20 mouse cellular contexts compared by ENCODE assay signal in the genomic region with DNA sequence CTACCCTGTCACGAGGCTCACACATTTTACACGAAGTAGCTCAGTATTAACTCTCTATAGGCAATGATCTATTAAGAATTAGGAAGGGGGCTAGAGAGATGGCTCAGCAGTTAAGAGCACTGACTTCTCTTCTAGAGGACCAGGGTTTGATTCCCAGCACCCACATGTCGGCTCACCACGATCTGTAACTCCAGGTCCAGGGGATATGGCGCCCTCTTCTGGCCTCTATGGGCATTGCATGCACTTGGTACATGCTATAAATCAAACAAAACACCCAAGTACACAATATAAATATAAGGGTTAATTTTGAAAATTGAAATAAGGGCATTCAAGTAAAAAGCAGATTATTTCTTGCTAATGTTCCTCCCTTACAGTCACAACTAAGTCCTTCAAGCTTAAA.
A peak's percentile ranks its signal among the peaks of the same experiment; 100 is the strongest.
DNase-seq lines count a peak whose midpoint lies in the region; ATAC-seq and TF ChIP-seq lines count a peak whose summit lies in the region.
"Had no signal": no experiment of that assay in that cellular context is flagged by ENCODE, and none has a peak within 500 bp of the region (broad histone marks: within the 10 kb centered on the region; RNA-seq: fewer than 3 reads in every experiment).

No protein-coding gene starts in this region.

- no peak for TF ChIP-seq EP300 in stomach, postnatal 0 days (optimal IDR thresholded peaks at IDR 0.05)

- no peak overlapping the region for H3K9ac ChIP-seq in stomach, postnatal 0 days (ENCODE audit: low read length)
- H3K9ac ChIP-seq in heart, embryonic 11.5 days (ENCODE audit: low read depth, low read length): no peak overlapping the region
- H3K9ac ChIP-seq: embryonic facial prominence, embryonic 12.5 days; hindbrain, embryonic 13.5 days; limb, embryonic 15.5 days; neural tube, embryonic 12.5 days; stomach, embryonic 15.5 days had no signal

- no peaks in the 10 kb centered on the region for H3K27me3 ChIP-seq in testis, adult 2 months (ENCODE audit: control insufficient read depth, insufficient read depth, low read length)
- H3K27me3 ChIP-seq in stomach, postnatal 0 days (ENCODE audit: control insufficient read depth, insufficient read depth, low read length): no peaks in the 10 kb centered on the region
- H3K27me3 ChIP-seq in heart, embryonic 11.5 days (ENCODE audit: control insufficient read depth, insufficient read depth, low read length): no peaks in the 10 kb centered on the region
- H3K27me3 ChIP-seq: embryonic facial prominence, embryonic 12.5 days; hindbrain, embryonic 13.5 days; limb, embryonic 15.5 days; neural tube, embryonic 12.5 days; stomach, embryonic 15.5 days had no signal

- DNase-seq in CD4-positive, CD25-positive, alpha-beta regulatory T cell, adult 2 months (ENCODE audit: low read depth, low spot score): peak; percentile 15
- DNase-seq in layer of hippocampus, adult 2 months (ENCODE audit: low spot score in 2 of 2): no peak
- DNase-seq in layer of hippocampus, adult 18-20 months (ENCODE audit: low spot score in 2 of 2): no peak
- DNase-seq in testis, postnatal 14 days (ENCODE audit: low spot score): no peak
- no peak for DNase-seq in stomach, postnatal 0 days (ENCODE audit: low spot score)
- DNase-seq: cerebellum, adult 11-12 months; gastrocnemius, postnatal 10 days; kidney, adult 11 months; kidney, postnatal 36 days; lung, postnatal 14 days; thymus, postnatal 4 days had no signal

- peak; percentile 64 for TF ChIP-seq CTCF in layer of hippocampus, adult 2 months (conservative IDR thresholded peaks at IDR 0.05)
- TF ChIP-seq CTCF in testis, adult 2 months (IDR thresholded peaks at IDR 0.05; ENCODE audit: control insufficient read depth, insufficient read depth, insufficient replicate concordance, low read depth, low read length): peak; percentile 78
- TF ChIP-seq CTCF in stomach, postnatal 0 days (IDR thresholded peaks at IDR 0.05; ENCODE audit: low read depth): peak; percentile 40

- H3K27ac ChIP-seq in layer of hippocampus, adult 2 months: no peak overlapping the region
- H3K27ac ChIP-seq in testis, adult 2 months (ENCODE audit: control insufficient read depth, insufficient read depth, low read depth, low read length): no peak overlapping the region
- H3K27ac ChIP-seq in stomach, postnatal 0 days (replicated peaks): no peak overlapping the region
- no peak overlapping the region for H3K27ac ChIP-seq in heart, embryonic 11.5 days (ENCODE audit: low read depth, low read length)
- H3K27ac ChIP-seq: embryonic facial prominence, embryonic 12.5 days; hindbrain, embryonic 13.5 days; limb, embryonic 15.5 days; neural tube, embryonic 12.5 days; stomach, embryonic 15.5 days had no signal

- 77% methylated on average over 5 of the region's 5 CpGs for WGBS in stomach, postnatal 0 days
- 69% methylated on average over 5 of the region's 5 CpGs for WGBS in heart, embryonic 11.5 days (ENCODE audit: insufficient replicate concordance)

- no peak for TF ChIP-seq POLR2A in testis, adult 2 months (IDR thresholded peaks at IDR 0.05; ENCODE audit: control insufficient read depth, low read depth, low read length)

- no peak overlapping the region for H3K4me2 ChIP-seq in stomach, postnatal 0 days (replicated peaks; ENCODE audit: low read depth)
- no peak overlapping the region for H3K4me2 ChIP-seq in heart, embryonic 11.5 days
- H3K4me2 ChIP-seq: embryonic facial prominence, embryonic 12.5 days; hindbrain, embryonic 13.5 days; limb, embryonic 15.5 days; neural tube, embryonic 12.5 days; stomach, embryonic 15.5 days had no signal

- no peaks in the 10 kb centered on the region for H3K36me3 ChIP-seq in testis, adult 2 months (ENCODE audit: control insufficient read depth, insufficient read depth, low read length)
- no peaks in the 10 kb centered on the region for H3K36me3 ChIP-seq in stomach, postnatal 0 days (ENCODE audit: control insufficient read depth, insufficient read depth, low read length)
- no peaks in the 10 kb centered on the region for H3K36me3 ChIP-seq in heart, embryonic 11.5 days (ENCODE audit: control insufficient read depth, insufficient read depth, low read length)
- H3K36me3 ChIP-seq: embryonic facial prominence, embryonic 12.5 days; hindbrain, embryonic 13.5 days; limb, embryonic 15.5 days; neural tube, embryonic 12.5 days; stomach, embryonic 15.5 days had no signal

- no peak overlapping the region for H3K4me3 ChIP-seq in layer of hippocampus, adult 2 months
- no peak overlapping the region for H3K4me3 ChIP-seq in testis, adult 2 months (ENCODE audit: control insufficient read depth, low read depth, low read length)
- no peak overlapping the region for H3K4me3 ChIP-seq in stomach, postnatal 0 days (ENCODE audit: low read depth, low read length)
- H3K4me3 ChIP-seq in heart, embryonic 11.5 days (ENCODE audit: low read depth, low read length): no peak overlapping the region
- H3K4me3 ChIP-seq: embryonic facial prominence, embryonic 12.5 days; hindbrain, embryonic 13.5 days; limb, embryonic 15.5 days; neural tube, embryonic 12.5 days; stomach, embryonic 15.5 days had no signal

- no peak for ATAC-seq in CD4-positive, CD25-positive, alpha-beta regulatory T cell, adult 4 months
- ATAC-seq in stomach, postnatal 0 days (ENCODE audit: low FRiP score, low TSS enrichment): no peak
- ATAC-seq in heart, embryonic 11.5 days (replicated peaks; ENCODE audit: insufficient number of reproducible peaks, low FRiP score, low TSS enrichment): no peak
- ATAC-seq: forebrain, embryonic 16.5 days had no signal

- no peaks in the 10 kb centered on the region for H3K9me3 ChIP-seq in stomach, postnatal 0 days (ENCODE audit: control insufficient read depth, low read length)
- no peaks in the 10 kb centered on the region for H3K9me3 ChIP-seq in heart, embryonic 11.5 days (replicated peaks; ENCODE audit: control insufficient read depth, low read length)
- H3K9me3 ChIP-seq: limb, embryonic 15.5 days; stomach, embryonic 15.5 days had no signal

- no peaks in the 10 kb centered on the region for H3K4me1 ChIP-seq in testis, adult 2 months (ENCODE audit: control insufficient read depth, insufficient read depth, low read length)
- H3K4me1 ChIP-seq in stomach, postnatal 0 days (replicated peaks; ENCODE audit: control insufficient read depth, insufficient read depth): no peaks in the 10 kb centered on the region
- H3K4me1 ChIP-seq in heart, embryonic 11.5 days (ENCODE audit: control insufficient read depth, insufficient read depth, low read length): no peaks in the 10 kb centered on the region
- H3K4me1 ChIP-seq: embryonic facial prominence, embryonic 12.5 days; hindbrain, embryonic 13.5 days; limb, embryonic 15.5 days; neural tube, embryonic 12.5 days; stomach, embryonic 15.5 days had no signal
